Mouse (Mus musculus): Measurements from ENCODE around the gene Hmgcr.

DNA sequence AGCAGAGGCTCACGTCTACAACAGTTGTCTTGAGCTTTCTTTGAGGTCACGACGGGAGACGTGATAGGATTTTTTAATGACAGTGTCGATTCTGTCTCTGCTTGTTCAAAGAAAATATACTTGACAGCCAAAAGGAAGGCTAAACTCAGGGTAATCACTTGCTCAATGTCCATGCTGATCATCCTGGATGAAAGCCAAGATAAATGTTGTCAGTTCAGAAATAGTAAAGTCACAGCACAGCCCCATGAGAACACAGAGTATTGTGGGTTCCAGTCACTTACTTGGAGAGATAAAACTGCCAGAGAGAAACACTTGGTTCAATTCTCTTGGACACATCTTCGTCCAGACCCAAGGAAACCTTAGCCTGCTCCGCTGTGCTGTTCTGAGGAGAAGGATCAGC lies 11.8 kb downstream of the Hmgcr start:
- TF ChIP-seq POLR2A (IDR thresholded peaks at IDR 0.05; ENCODE audit: borderline replicate concordance, control insufficient read depth, low read depth, low read length) (no peak), CTCF (IDR thresholded peaks at IDR 0.05; ENCODE audit: control insufficient read depth, insufficient read depth, low read length) (no peak)
